Mouse (Mus musculus) neutrophil, adult 5-6 weeks (primary cell): ENCODE results near the gene Gnat2. TPM values are rescaled to one million over a fixed set of nuclear protein-coding genes. Genes with fewer than 3 reads are reported as not detected.
A peak's percentile ranks its signal among the peaks of the same experiment; 100 is the strongest.

Source experiments
- ATAC-seq: fragments of 151-379, 151-347 bp; 2 replicates; pipeline ENCODE4 v1.8.0; 2017; ENCODE audit warnings: mild to moderate bottlenecking, moderate TSS enrichment; ENCODE audit not compliant: insufficient number of reproducible peaks, poor library complexity, low FRiP score, severe bottlenecking; ENCODE audit errors: extremely low read depth
- total RNA-seq: library from RNA; stranded (forward); fragments of 200-1000 nt; gene quantifications from 2 replicates; pipeline ENCODE4 v1.2.3, GENCODE M21; 2017

Gene Gnat2
- total RNA-seq, 1 experiment from 2014 or later: not detected

DNA sequence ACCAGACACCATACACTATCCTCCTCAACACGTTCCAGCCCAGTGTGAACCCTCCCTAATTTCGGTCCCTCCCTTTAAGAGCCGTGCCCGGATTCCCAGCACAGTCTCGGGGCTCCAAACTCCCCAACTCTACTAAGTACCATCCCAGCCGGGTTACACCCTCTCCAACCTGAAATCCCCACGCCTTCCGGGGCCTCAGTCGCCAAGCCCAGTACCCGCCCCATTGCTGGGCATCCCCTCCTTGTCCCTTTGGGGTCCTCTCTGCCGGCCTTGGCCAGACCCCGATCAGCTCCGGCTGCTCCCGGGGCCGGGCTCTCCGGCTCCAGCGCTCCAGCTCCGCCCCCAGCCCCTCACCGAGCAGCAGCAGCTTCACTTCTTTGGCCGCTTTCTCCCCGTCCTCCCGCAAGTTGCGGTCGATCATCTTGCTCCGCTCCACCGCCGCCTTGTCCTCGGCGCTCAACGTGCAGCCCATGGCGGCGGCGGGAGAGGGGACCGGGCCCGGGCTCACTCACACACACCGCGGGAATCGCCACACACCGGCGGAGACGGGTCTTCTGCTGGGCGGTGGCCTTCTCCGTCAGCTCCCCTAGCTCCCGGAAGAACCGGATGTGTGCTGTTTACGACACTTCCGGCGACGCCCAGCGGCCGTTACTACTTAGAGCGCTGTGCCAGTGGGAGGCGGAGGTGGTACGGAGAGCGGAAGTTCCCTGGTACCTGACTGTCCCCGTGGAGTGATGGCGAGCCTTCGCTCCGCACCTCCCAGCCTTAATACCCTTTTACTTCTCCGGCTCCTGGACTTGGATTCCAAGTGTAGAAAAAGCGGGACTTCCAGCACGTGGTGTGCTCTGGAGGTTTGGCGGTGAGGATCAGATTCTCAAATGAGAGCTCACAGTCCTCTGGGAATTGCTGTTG is 53.2 kb downstream of the Gnat2 start, which contains the start of gene Gnai3:
TSS of gene Gnai3 (minus strand) at position 613 of the 912 bp plus-strand sequence.
- peak; percentile 97 for ATAC-seq

DNA sequence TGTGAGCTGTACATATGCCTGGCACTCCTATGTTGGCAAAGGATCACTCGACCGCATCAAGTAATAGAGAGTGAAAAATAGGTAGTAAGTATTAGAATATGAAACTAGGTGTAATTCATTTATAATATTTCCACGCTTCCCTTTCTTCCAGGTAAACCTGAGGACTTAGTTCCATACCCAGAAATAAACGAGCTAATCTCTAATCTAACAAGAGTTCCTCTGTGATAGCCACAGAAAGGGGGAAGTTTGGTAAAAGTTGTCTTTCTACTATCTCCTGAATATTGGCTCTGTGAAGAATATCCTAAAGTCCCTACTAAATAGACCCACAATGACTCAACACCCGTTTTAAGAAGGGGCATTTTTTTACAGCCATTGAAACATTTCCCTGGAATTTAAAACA is 54.1 kb downstream of the Gnat2 start:
- no peak for ATAC-seq

DNA sequence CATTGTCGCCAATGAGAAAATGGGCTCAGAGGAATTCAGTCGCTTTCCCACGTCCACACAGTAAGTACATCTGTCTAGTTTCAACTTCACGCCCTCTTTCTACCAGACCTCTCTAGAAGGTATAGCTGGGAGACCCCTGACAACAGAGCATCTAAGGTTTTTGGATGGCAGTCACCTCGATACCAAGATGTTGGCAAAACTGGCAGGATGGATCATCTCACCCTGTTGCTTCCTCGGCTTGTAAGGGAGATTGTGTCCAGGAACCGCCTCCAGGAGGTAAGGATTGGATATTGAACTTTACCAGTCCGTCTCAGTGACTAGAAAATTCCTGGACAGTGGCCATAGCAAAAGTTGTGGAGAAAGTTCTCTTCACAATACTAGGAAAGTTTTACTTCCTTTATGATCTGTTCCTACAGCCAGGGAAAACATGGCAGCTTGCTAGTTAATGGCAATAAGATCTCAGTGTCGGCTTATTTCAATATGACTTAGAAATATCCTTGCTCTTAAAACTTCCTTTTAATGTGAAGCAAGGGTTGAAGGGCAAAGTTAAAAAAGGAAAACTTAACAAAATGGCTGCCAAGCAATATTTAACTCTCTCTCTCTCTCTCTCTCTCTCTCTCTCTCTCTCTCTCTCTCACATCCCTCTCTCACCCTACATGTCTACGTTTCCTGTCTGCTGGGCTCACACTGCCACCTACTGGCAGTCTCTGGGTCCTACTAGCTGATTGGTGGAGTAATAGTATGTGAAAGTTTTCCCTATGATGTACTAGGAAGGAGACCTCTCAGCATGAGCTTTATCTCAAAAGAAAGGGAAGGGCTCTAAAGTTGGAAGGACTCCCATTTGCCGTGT is 55.0 kb downstream of the Gnat2 start:
- peak; percentile 76 for ATAC-seq

Other genes starting within 250 kb of the Gnat2 start
- not detected in 2 replicates for gene Eps8l3, start 215.6 kb upstream of the Gnat2 start, total RNA-seq
- gene Gstm5, start 197.0 kb upstream of the Gnat2 start, total RNA-seq: 0.93 and 1.5 TPM in 2 replicates
- gene Gstm7, start 161.0 kb upstream of the Gnat2 start, total RNA-seq: not detected in 2 replicates
- gene Gstm6, start 149.0 kb upstream of the Gnat2 start, total RNA-seq: not detected in 2 replicates
- gene Gstm3, start 123.5 kb upstream of the Gnat2 start, total RNA-seq: not detected in 2 replicates
- gene Gstm2, start 106.3 kb upstream of the Gnat2 start, total RNA-seq: not detected in 2 replicates
- gene Gstm1, start 74.8 kb upstream of the Gnat2 start, total RNA-seq: 7.9 and 12.3 TPM in 2 replicates
- 1.7 and 2.3 TPM in 2 replicates for gene Gstm4, start 47.9 kb upstream of the Gnat2 start, total RNA-seq
- gene Ampd2, start 6.1 kb upstream of the Gnat2 start, total RNA-seq: 16.0 and 18.5 TPM in 2 replicates
- gene Gnai3, start 53.4 kb downstream of the Gnat2 start, total RNA-seq: 143 and 165 TPM in 2 replicates
- 0.23 TPM in 1 of 2 replicates, not detected in the other for gene Gpr61, start 62.1 kb downstream of the Gnat2 start, total RNA-seq
- 1.3 and 1.6 TPM in 2 replicates for gene Amigo1, start 93.5 kb downstream of the Gnat2 start, total RNA-seq
- gene Cyb561d1, start 108.4 kb downstream of the Gnat2 start, total RNA-seq: 26.8 and 29.0 TPM in 2 replicates
- gene Atxn7l2, start 118.1 kb downstream of the Gnat2 start, total RNA-seq: 5.8 and 7.3 TPM in 2 replicates
- not detected in 2 replicates for gene Sypl2, start 133.9 kb downstream of the Gnat2 start, total RNA-seq
- gene Psma5, start 164.1 kb downstream of the Gnat2 start, total RNA-seq: 54.4 and 69.7 TPM in 2 replicates
- 24.7 and 26.2 TPM in 2 replicates for gene Sort1, start 191.3 kb downstream of the Gnat2 start, total RNA-seq